Mouse (Mus musculus) kidney, adult 9 months (tissue): ENCODE measurements around the gene Ccdc187.

Source experiments
- DNase-seq: peaks from one replicate; pipeline ENCODE4 v3.0.0; 2022

The Ccdc187 gene

GRCm38 (mm10) chr2:26273611-26274010 is 20.7 kb downstream of the Ccdc187 start:
- DNase-seq: peak; percentile 61

GRCm38 (mm10) chr2:26268216-26268615 is 26.1 kb downstream of the Ccdc187 start:
- DNase-seq: no peak

- no peak for DNase-seq
Measured at GRCm38 (mm10) chr2:26266066-26266742, 28.2 kb downstream of the Ccdc187 start.

- DNase-seq: no peak
Measured at GRCm38 (mm10) chr2:26265095-26265494, 29.3 kb downstream of the Ccdc187 start.

- DNase-seq: no peak
Measured at GRCm38 (mm10) chr2:26264646-26265045, 29.7 kb downstream of the Ccdc187 start.

GRCm38 (mm10) chr2:26257315-26258096 is 36.9 kb downstream of the Ccdc187 start:
- DNase-seq: no peak

- DNase-seq: no peak
Measured at GRCm38 (mm10) chr2:26254816-26255215, 39.5 kb downstream of the Ccdc187 start.

GRCm38 (mm10) chr2:26252514-26253206 is 41.7 kb downstream of the Ccdc187 start:
- no peak for DNase-seq

GRCm38 (mm10) chr2:26247531-26247930 is 46.8 kb downstream of the Ccdc187 start:
- DNase-seq: no peak

- DNase-seq: no peak
Measured at GRCm38 (mm10) chr2:26240841-26241240, 53.5 kb downstream of the Ccdc187 start.

- no peak for DNase-seq
Measured at GRCm38 (mm10) chr2:26240330-26240729, 54.0 kb downstream of the Ccdc187 start.

GRCm38 (mm10) chr2:26237290-26237782 is 57.0 kb downstream of the Ccdc187 start, which contains the start of gene Qsox2:
Qsox2 (minus strand) TSS chr2:26237525.
- peak; percentile 95 for DNase-seq

GRCm38 (mm10) chr2:26236681-26237289 is 57.6 kb downstream of the Ccdc187 start:
- DNase-seq: peak; percentile 7

GRCm38 (mm10) chr2:26234771-26235170 is 59.6 kb downstream of the Ccdc187 start:
- DNase-seq: peak; percentile 35

GRCm38 (mm10) chr2:26234253-26234652 is 60.1 kb downstream of the Ccdc187 start:
- DNase-seq: no peak

- DNase-seq: no peak
Measured at GRCm38 (mm10) chr2:26231366-26231765, 63.0 kb downstream of the Ccdc187 start.

- no peak for DNase-seq
Measured at GRCm38 (mm10) chr2:26230253-26230652, 64.1 kb downstream of the Ccdc187 start.

GRCm38 (mm10) chr2:26227788-26228187 is 66.6 kb downstream of the Ccdc187 start:
- peak; percentile 63 for DNase-seq

GRCm38 (mm10) chr2:26225242-26225641 is 69.1 kb downstream of the Ccdc187 start:
- DNase-seq: no peak

GRCm38 (mm10) chr2:26223961-26224360 is 70.4 kb downstream of the Ccdc187 start:
- DNase-seq: no peak

- no peak for DNase-seq
Measured at GRCm38 (mm10) chr2:26214526-26214925, 79.8 kb downstream of the Ccdc187 start.

- DNase-seq: no peak
Measured at GRCm38 (mm10) chr2:26209566-26209965, 84.8 kb downstream of the Ccdc187 start.
